Mouse (Mus musculus): ENCODE measurements around the gene Olfml3.

DNA sequence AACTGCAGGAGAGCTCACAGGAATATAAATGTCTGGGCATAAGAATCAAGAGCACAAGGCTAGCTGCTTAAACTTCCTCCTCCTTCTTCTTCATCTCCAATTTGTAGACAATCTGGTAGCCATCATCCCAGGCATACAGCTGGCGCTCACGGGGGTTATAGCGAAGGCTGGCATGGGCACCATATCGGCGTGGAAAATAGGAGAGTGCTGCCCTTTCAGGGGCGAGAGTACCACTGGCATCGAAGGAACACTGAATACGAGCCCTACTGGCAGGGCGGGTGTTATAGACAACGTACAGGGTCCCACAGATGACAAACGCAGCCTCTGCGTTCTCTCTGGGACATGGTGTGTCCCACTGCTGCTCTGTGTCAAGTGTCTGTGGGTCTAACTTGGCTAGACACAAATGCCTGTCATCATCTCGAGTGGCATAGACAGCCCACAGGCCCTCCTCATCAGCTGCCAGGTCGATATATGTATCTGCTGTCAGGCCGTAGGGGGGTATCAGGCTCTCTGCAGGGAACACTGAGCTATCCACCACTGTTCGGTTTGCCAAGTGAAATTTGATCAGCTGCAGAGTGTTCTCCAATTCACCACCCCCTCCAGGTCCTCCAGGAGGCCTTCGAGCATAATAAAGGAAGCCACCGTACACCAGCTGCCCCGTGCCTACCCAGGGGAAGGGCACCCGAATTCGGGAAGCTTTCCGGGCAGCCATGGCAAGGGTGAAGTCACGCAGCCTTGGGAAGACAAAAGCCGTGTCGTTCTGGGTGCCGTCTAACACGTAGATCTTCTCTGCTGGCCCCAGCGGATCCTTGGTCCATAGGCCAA lies 1.8 kb downstream of the Olfml3 start:
- TF ChIP-seq CTCF (IDR thresholded peaks at IDR 0.05; ENCODE audit: low read depth, low read length), result no peak
- no peak for TF ChIP-seq POLR2AphosphoS5 (IDR thresholded peaks at IDR 0.05; ENCODE audit: insufficient replicate concordance, low read depth, low read length)
- no peak for TF ChIP-seq GATA1 (IDR thresholded peaks at IDR 0.05; ENCODE audit: borderline replicate concordance, low read length)

Data from G1E (cell line).